Comparison of ENCODE assay signal across 42 mouse cellular contexts in genomic region chr17:25738861-25739260, GRCm38 (mm10). TPM values are rescaled to one million over a fixed set of nuclear protein-coding genes. Genes with fewer than 3 reads are reported as not detected.
"Had no signal": no experiment of that assay in that cellular context is flagged by ENCODE, and none has a peak within 500 bp of the region (broad histone marks: within the 10 kb centered on the region; RNA-seq: fewer than 3 reads in every experiment).

No protein-coding gene starts in this region.

- H3K36me3 ChIP-seq: heart, embryonic 10.5 days; heart, embryonic 12.5 days; heart, embryonic 13.5 days; heart, embryonic 15.5 days; hindbrain, embryonic 10.5 days; hindbrain, embryonic 12.5 days; hindbrain, embryonic 13.5 days; hindbrain, embryonic 15.5 days; intestine, embryonic 15.5 days; kidney, embryonic 15.5 days had no signal

- H3K4me1 ChIP-seq: heart, embryonic 10.5 days; heart, embryonic 12.5 days; heart, embryonic 13.5 days; heart, embryonic 15.5 days; hindbrain, embryonic 10.5 days; hindbrain, embryonic 12.5 days; hindbrain, embryonic 13.5 days; hindbrain, embryonic 15.5 days; intestine, embryonic 15.5 days; kidney, embryonic 15.5 days had no signal

- H3K27ac ChIP-seq: heart, adult 2 months; heart, embryonic 10.5 days; heart, embryonic 13.5 days; heart, embryonic 15.5 days; hindbrain, embryonic 10.5 days; hindbrain, embryonic 12.5 days; hindbrain, embryonic 13.5 days; hindbrain, embryonic 14.5 days; hindbrain, embryonic 15.5 days; hindbrain, postnatal 0 days; intestine, embryonic 15.5 days; kidney, embryonic 15.5 days; kidney, postnatal 0 days; layer of hippocampus, adult 2 months had no signal

- H3K27me3 ChIP-seq: heart, embryonic 15.5 days; hindbrain, embryonic 12.5 days; hindbrain, embryonic 15.5 days; intestine, embryonic 15.5 days; kidney, embryonic 15.5 days had no signal

- H3K4me3 ChIP-seq: heart, adult 2 months; heart, embryonic 10.5 days; heart, embryonic 12.5 days; heart, embryonic 13.5 days; heart, embryonic 15.5 days; hindbrain, embryonic 10.5 days; hindbrain, embryonic 12.5 days; hindbrain, embryonic 13.5 days; hindbrain, embryonic 15.5 days; intestine, embryonic 15.5 days; kidney, embryonic 15.5 days; layer of hippocampus, adult 2 months had no signal

- DNase-seq: heart, adult 18-20 months; heart, adult 2 months; heart, postnatal 10 days; heart, postnatal 14 days; heart, postnatal 36 days; heart, postnatal 4 days; kidney, adult 11 months; kidney, adult 18-20 months; kidney, adult 2 months; kidney, adult 8-10 months; kidney, adult 9 months; kidney, postnatal 10 days; kidney, postnatal 14 days; kidney, postnatal 25 days; kidney, postnatal 36 days; kidney, postnatal 4 days; layer of hippocampus, adult 9-11 months had no signal

- H3K9me3 ChIP-seq: heart, embryonic 10.5 days; heart, embryonic 12.5 days; heart, embryonic 13.5 days; heart, embryonic 15.5 days; hindbrain, embryonic 10.5 days; hindbrain, embryonic 12.5 days; hindbrain, embryonic 13.5 days; hindbrain, embryonic 15.5 days; intestine, embryonic 15.5 days; kidney, embryonic 15.5 days had no signal

- ATAC-seq: hindbrain, embryonic 16.5 days; hindbrain, postnatal 0 days; inflammation-experienced regulatory T-cells, adult 6 months; intestine, embryonic 15.5 days; intestine, embryonic 16.5 days; intestine, postnatal 0 days had no signal

- H3K4me2 ChIP-seq: heart, embryonic 11.5 days; heart, embryonic 12.5 days; heart, embryonic 13.5 days; heart, embryonic 15.5 days; hindbrain, embryonic 12.5 days; hindbrain, embryonic 13.5 days; hindbrain, embryonic 14.5 days; hindbrain, embryonic 15.5 days; intestine, embryonic 15.5 days; kidney, embryonic 15.5 days had no signal

- H3K9ac ChIP-seq: heart, embryonic 12.5 days; heart, embryonic 13.5 days; heart, embryonic 15.5 days; hindbrain, embryonic 12.5 days; hindbrain, embryonic 13.5 days; hindbrain, embryonic 14.5 days; hindbrain, embryonic 15.5 days; intestine, embryonic 15.5 days; kidney, embryonic 15.5 days had no signal

RNA-seq across cellular contexts. Expression of gene Mslnl, which starts 3.0 kb away (rescaled TPM):
- polyA plus RNA-seq: heart, embryonic 10.5 days; heart, embryonic 11.5 days; heart, embryonic 12.5 days; heart, embryonic 13.5 days; heart, embryonic 14.5 days; heart, embryonic 15.5 days; heart, postnatal 0 days; hindbrain, embryonic 10.5 days; hindbrain, embryonic 11.5 days; hindbrain, embryonic 12.5 days; hindbrain, embryonic 13.5 days; hindbrain, embryonic 14.5 days; hindbrain, embryonic 15.5 days; hindbrain, embryonic 16.5 days; hindbrain, postnatal 0 days; inflammation-experienced regulatory T-cells, adult 6 months; intestine, embryonic 14.5 days; intestine, embryonic 15.5 days; intestine, postnatal 0 days; kidney, adult 2 months; kidney, embryonic 14.5 days; kidney, embryonic 16.5 days; kidney, postnatal 0 days had no signal

RNA-seq across cellular contexts. Expression of gene Msln, which starts 15.3 kb away (rescaled TPM):
- polyA plus RNA-seq: hindbrain, embryonic 14.5 days; hindbrain, embryonic 15.5 days; inflammation-experienced regulatory T-cells, adult 6 months had no signal

RNA-seq across cellular contexts. Expression of gene Gng13, which starts 21.9 kb away (rescaled TPM):
- polyA plus RNA-seq: inflammation-experienced regulatory T-cells, adult 6 months; kidney, adult 2 months had no signal
